Mouse (Mus musculus) left cerebral cortex, postnatal 10 days (tissue): ENCODE results near the gene Hnrnpa1. TPM values are rescaled to one million over a fixed set of nuclear protein-coding genes. Genes with fewer than 3 reads are reported as not detected.

Experiments used
- DNase-seq, 2 experiments: peaks; one replicate each; pipeline ENCODE4 v3.0.0; 2021 to 2022; ENCODE audit warnings: low spot score in 2 of 2, mixed read lengths in 1 of 2; ENCODE audit errors: extremely low spot score in 1 of 2
- intact Hi-C: fragments of 180-260 bp; cut with DNase I; formaldehyde crosslinking; loops from one replicate; pipeline ENCODE4 v1.15.1; 2025
- microRNA-seq: library from miRNA; unstranded; fragments of <30 nt; microRNA quantifications from one replicate; pipeline ENCODE4 v1.2.0, GENCODE M21; 2022
- total RNA-seq, 2 experiments: library from RNA; stranded (reverse); gene quantifications; 2 replicates each; pipeline ENCODE4 v1.2.3; 2021

Gene Hnrnpa1
- total RNA-seq, 2 experiments from 2014 or later: 350 to 359 TPM

DNA sequence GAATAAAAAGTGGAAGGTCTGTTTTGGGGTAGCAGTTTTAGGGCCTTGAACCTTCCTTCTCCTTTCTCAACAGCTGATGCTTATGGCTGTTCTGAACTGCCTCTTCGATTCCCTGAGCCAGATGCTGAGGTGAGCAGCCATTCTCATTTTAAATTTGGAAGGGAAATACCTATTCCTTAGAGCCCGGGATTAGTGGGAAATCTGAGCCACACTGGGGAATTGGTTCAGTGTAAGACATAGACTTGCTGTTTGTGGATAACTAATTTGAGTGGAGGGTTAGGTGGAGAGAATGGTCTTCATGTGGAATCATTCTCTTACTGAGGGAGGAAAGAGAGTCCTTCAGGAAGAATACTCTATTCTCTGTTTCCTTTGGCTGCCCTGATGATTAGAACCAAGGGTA, 54.4 kb downstream of the Hnrnpa1 start:
- DNase-seq: no peak
- intact Hi-C loops: no loop called here

DNA sequence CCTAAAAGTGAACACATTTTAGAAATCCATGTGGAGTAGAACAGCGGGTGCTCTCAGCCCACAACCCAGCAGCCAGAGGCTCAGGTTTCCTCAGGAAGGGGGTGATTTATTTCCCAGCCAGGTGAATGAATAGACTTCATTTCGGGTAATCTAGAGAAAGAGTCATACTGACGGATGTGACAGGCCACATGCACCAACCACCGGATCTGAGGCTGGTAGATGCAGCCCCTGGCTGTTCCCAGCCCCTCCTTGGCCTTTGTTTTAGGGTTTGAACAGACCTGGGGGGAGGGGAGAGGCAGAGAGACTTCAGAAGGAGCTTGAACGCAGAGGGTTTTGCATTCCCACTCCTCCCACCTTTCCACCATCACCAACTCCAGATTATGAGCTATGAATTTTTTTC, 55.6 kb downstream of the Hnrnpa1 start:
- intact Hi-C loops: no loop called here
- DNase-seq: no peak

Small RNA genes within 50 kb of the gene (microRNA-seq; reads per million reads assigned to microRNA genes)
- 156 reads per million, percentile 60 among the genes with 10 or more reads in this experiment for gene Mir148b

Other genes starting within 250 kb of the Hnrnpa1 start
- gene Hoxc8, start 249.8 kb upstream of the Hnrnpa1 start, total RNA-seq: not detected
- not detected for gene Hoxc6, start 242.2 kb upstream of the Hnrnpa1 start, total RNA-seq
- not detected for gene Hoxc4, start 221.5 kb upstream of the Hnrnpa1 start, total RNA-seq
- gene Smug1, start 73.3 kb upstream of the Hnrnpa1 start, total RNA-seq: 10 to 100 TPM; 17.5 to 18.2 TPM
- 100 to 1,000 TPM; 174 to 181 TPM for gene Cbx5, start 616 bp upstream of the Hnrnpa1 start, total RNA-seq
- gene Nfe2, start 18.0 kb downstream of the Hnrnpa1 start, total RNA-seq: not detected
- 100 to 1,000 TPM; 111 TPM for gene Copz1, start 32.3 kb downstream of the Hnrnpa1 start, total RNA-seq
- gene Gpr84, start 70.2 kb downstream of the Hnrnpa1 start, total RNA-seq: under 1 TPM; 0.67 to 0.97 TPM
- gene Zfp385a, start 99.7 kb downstream of the Hnrnpa1 start, total RNA-seq: 10 to 100 TPM; 47.5 to 51.2 TPM
- gene Itga5, start 126.3 kb downstream of the Hnrnpa1 start, total RNA-seq: 1 to 10 TPM; 6.0 to 6.6 TPM
- not detected for gene Gtsf1, start 190.0 kb downstream of the Hnrnpa1 start, total RNA-seq
- not detected for gene Gtsf2, start 208.0 kb downstream of the Hnrnpa1 start, total RNA-seq
- gene Nckap1l, start 213.4 kb downstream of the Hnrnpa1 start, total RNA-seq: 10 to 100 TPM in 1 of 2 experiments, 1 to 10 TPM in 1; 9.9 to 10.1 TPM